Mouse (Mus musculus) adrenal gland, postnatal 25 days (tissue): Measurements from ENCODE around the gene Fam189a1. TPM values are rescaled to one million over a fixed set of nuclear protein-coding genes. Genes with fewer than 3 reads are reported as not detected.

Experiments used
- DNase-seq: peaks from one replicate; pipeline ENCODE4 v3.0.0; 2021; ENCODE audit warnings: mixed read lengths
- total RNA-seq: library from RNA; stranded (reverse); gene quantifications from 2 replicates; pipeline ENCODE4 v1.2.3, GENCODE M21; 2021

The Fam189a1 gene
- total RNA-seq, 1 experiment from 2014 or later: 0.70 TPM

DNA sequence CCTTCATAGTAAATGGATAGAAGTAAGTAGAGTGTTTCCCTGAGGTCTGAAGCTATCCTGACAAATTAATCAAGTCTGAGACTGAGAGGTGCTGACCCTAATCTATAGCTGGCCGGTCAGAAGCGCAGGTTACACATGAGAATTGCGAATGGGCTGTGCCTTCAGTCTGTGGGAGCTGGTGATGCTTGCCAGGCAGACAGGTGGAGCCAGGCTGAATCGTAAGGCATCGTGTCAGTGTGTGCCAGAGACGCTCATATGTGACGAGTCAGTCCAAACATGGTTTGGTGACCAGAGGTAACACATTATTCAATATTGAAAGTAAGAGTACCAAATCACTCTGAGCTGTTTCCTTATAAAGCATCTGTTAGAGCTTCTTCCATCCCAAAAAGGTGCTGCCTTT lies 115.3 kb downstream of the Fam189a1 start:
- DNase-seq: no peak

DNA sequence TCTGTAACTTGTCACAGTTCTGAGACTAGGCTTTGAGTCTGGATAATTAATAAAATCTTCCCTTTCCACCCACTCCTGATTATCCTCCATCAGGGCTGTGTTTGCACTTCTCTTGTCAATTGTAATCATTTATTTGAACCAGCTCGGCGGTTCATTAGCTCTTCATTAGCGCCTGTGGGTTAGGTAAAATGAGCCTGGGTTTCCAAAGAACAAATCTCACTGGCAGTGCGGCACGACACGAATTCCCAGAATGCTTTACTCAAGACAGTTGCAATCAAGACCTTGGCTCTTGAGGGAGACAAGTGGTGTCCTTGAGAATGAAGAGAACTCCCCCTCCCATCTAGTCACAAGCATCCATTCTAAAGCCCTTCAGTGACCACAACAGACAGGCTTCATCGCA lies 124.6 kb downstream of the Fam189a1 start:
- DNase-seq: no peak

- no peak for DNase-seq
Observed at GRCm38 (mm10) chr7:65031195-65031594, 125.2 kb downstream of the Fam189a1 start.

DNA sequence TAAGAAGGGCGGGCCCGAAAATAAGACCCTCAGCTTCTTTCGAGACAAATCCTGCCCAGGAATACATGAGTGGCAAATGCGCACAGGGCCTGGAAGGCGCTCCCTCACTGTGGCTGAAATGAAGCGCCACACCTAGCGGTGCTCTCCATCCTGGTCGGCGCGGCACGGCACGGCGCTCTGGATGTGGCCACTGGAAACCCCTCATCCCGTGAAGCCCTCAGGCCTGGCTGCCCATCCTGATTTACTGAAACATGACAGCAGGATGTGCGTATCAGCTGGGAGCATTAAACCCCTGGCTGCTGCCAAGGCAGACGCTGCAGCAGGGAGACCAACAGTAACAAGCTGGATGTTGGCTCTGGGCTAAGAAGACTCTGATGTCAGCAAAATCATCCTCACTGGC lies 126.4 kb downstream of the Fam189a1 start:
- no peak for DNase-seq

- no peak for DNase-seq
Observed at GRCm38 (mm10) chr7:65021298-65021697, 135.1 kb downstream of the Fam189a1 start.

GRCm38 (mm10) chr7:65018036-65018679 lies 138.2 kb downstream of the Fam189a1 start:
- no peak for DNase-seq

DNA sequence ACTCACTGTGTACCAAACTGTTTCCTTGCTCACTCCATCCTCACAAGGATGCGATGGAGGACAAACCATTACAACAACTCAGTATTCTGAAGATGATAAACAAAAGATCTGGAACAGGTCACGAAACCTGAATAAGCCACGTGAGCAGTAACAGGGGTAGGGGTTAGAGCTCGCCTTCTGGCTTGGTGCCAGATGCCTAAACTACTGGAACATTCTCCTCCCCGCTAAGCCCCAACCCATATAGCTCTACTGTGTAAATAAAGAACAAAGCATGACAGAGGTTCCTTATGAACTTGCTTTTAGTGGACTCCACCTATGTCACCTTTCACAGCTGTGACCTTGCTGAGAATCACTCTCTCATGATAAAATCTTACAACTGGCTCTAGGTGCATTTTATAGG lies 139.0 kb downstream of the Fam189a1 start:
- no peak for DNase-seq

- DNase-seq: no peak
Observed at GRCm38 (mm10) chr7:65011133-65011532, 145.2 kb downstream of the Fam189a1 start.

DNA sequence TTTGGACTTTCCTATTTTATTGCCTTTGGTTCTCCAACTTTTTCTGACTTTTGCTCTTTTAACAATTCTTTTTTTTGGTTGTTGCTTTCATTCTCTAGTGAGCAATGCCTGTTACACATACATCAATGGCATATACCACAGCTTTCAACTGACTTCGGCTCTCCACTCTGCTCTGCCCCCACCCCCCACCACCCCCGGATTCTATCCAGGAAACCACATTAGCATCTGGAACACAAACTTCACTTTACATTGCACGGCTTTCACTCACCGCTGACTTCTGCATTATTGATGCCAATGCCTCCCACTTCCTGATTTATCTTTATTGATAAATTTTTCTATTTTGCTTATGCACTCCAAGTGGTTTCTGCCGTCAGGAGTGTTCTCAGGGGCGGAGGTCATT lies 146.1 kb downstream of the Fam189a1 start:
- DNase-seq: no peak

DNA sequence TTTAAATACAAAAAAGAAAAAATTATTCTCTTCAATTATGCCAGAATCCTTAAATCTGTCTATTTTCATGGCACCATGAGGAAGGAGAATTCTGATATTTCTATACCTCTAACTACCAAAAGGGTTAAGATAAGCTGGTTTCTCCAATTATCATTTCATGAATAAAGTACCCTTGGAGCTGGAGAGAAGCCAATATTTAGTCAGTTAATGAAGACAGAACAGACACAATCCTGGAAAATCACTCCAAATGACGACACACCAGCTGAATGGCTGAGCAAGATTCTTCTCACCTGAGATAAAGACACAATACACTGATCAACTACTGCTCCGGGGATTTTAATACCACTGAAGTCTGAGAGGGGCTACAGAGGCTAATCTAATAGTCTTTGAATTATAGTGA lies 150.6 kb downstream of the Fam189a1 start:
- DNase-seq: no peak

GRCm38 (mm10) chr7:64999718-65000214 lies 156.6 kb downstream of the Fam189a1 start:
- no peak for DNase-seq

DNA sequence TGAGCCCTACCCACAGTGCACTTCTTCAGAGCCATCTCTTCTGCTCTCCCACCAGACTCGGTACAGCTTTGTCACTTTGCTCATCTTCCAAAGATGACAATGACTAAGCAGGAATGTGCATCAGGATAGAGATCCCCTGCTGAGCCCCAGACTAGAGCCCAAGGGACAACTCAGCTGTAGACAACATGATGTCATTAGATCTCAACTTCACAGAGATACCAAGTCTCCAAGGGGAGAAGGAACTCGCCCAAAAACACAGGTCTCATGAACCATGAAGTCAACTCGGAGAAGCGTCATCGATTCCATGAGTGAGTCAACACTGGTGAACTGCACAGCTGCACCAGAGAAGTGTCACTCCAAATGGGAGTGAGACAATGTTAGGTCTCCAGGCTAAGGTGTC lies 158.6 kb downstream of the Fam189a1 start:
- no peak for DNase-seq

- no peak for DNase-seq
Observed at GRCm38 (mm10) chr7:64995946-64996444, 160.4 kb downstream of the Fam189a1 start.

- DNase-seq: no peak
Observed at GRCm38 (mm10) chr7:64989406-64989805, 167.0 kb downstream of the Fam189a1 start.

- no peak for DNase-seq
Observed at GRCm38 (mm10) chr7:64988015-64988414, 168.4 kb downstream of the Fam189a1 start.

GRCm38 (mm10) chr7:64984468-64985120 lies 171.8 kb downstream of the Fam189a1 start:
- DNase-seq: no peak

GRCm38 (mm10) chr7:64981511-64982235 lies 174.7 kb downstream of the Fam189a1 start:
- no peak for DNase-seq

DNA sequence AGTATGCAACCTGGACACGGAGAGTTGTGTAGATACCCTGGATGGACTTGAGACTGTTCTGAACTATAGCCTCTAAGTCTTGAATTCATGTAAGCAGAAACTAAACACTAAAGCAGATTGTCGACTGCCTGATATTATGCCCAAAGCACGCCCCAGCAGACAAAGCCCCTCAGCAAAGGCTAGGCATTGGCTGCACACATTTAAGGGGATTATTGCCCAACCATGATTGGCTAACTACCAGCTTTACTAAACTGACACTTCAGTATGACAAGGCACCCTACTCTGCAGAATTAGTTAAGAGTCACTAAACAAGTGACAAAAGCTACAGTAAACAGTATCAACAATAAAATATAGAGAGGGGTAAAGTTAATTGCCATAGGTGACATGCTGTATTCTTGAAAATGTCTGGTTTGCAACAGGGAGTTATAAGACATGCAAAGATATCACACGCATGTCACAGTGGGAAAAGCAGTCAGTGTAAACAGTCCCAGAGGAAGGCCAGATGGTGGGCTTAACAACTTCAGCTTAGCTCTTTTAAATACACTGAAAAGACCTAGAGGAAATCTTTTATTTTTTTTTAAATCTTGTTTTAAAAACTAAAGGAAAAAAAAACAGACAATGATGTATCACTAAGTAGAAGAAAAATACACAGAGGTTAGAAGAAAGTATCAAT lies 182.6 kb downstream of the Fam189a1 start:
- DNase-seq: no peak

DNA sequence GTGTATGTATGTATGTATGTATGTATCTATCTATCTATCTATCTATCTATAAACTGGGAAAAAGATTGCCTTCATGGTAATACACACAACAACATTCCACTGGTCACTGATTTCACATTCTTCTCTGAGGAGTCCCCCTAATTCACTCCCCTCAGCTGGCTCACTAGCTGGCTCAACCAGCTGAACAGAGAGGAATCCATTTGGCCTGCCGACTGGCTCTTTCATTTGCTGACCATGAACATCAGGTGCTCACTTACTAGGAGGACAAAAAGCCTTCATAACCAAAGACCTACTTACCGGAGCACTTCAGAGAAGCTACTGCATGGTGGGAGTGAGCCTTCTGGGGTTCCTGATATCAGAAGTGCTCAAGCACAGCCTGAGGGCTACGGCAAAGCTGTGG lies 194.2 kb downstream of the Fam189a1 start:
- DNase-seq: no peak

DNA sequence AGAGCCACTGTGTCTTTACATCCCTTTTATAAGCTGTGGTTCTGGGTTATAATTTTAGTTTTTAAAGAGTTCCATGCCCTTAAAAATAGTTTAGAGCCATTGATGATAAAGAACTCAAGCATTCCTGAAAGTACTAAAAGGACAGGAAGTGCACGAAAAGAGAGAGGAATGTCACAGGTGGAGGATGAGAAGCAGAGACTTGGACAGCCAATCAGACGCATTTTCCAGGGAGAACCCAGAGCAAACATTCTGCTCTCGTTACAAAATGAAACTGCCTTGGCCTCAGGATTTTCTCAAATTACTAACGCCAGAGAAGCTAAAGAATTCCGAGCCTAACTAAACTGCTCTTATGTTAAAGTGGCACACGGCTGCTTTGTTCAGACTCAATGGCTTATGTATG lies 197.3 kb downstream of the Fam189a1 start:
- DNase-seq: no peak

DNA sequence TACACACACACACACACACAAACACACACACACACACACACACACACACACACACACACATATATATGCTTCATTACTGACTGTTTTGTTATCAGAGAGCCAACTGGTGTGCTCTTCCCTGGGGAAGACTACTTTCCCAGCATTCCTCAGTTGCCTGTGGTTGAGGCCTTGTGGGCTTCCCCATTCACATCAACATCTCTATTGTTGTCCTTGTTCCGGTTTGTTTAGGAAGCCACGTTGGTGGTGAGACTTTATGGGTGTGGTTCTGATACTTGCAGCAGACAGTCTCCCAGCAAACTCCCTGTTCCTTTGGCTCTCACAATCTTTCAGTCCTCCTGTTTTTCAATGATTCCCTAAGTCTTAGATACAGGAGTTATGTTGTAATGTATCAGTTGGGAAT lies 204.2 kb downstream of the Fam189a1 start:
- no peak for DNase-seq

DNA sequence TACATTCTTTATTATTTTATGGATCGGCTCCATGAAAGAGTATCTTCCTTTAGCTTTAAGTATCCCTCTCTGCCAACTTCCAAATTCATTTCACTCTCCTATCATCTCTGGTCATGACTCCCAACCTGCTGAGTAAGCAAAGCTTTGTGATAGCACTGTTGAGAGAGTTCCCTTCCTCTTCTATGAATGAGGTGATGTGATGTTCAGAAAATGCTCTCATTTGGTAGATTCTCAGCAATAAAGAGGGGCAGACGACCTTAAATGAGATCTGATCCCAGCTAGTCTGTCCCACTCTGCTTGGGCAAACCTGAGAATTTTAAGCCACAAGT lies 205.6 kb downstream of the Fam189a1 start:
- DNase-seq: no peak
